Mouse (Mus musculus): Measurements from ENCODE around the gene Galr3. TPM values are rescaled to one million over a fixed set of nuclear protein-coding genes. Genes with fewer than 3 reads are reported as not detected.
"Not testable (repeated sequence)": the region's sequence is repeated elsewhere in the genome, so short reads cannot be mapped to it uniquely, and the experiment has no call there.

The Galr3 gene
- polyA plus RNA-seq, 1 experiment from 2014 or later, result not detected

DNA sequence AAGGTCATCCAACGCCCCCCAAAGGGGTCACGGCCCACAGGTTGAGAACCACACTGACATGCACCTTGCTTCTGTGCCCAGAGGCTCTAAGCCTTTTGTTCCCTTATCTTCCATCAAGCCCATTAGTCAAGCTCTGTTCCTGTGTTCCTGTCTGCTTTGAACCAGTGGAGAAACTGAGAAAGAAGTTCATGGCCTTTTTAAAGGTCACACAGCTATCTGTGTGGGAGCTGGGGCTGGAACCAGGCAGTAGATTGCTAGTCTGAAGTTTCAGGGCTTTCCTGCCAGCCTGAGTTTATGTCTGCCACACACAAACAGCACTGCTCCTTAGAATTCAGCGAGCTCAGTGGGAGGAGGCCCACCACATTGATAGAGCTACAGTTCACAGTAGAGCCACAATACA is 38.6 kb upstream of the Galr3 start:
- Histone ChIP-seq H3K4me2 (ENCODE audit: low read length) (no peak overlapping the region), H3K9me3 (ENCODE audit: control insufficient read depth, low read length) (no peaks in the 10 kb centered on the region), H3K27ac (ENCODE audit: low read length) (no peak overlapping the region), H3K9ac (replicated peaks; ENCODE audit: low read depth, low read length) (no peak overlapping the region), H3K27me3 (replicated peaks; ENCODE audit: control insufficient read depth, insufficient read depth, low read length) (no peaks in the 10 kb centered on the region), H3K4me3 (replicated peaks; ENCODE audit: low read length) (no peak overlapping the region), H3K36me3 (ENCODE audit: control insufficient read depth, insufficient read depth) (peaks cover 25% of the 10 kb centered on the region), H3K4me1 (replicated peaks; ENCODE audit: control insufficient read depth, insufficient read depth, low read length) (no peaks in the 10 kb centered on the region)
- 88% methylated on average over 3 of the region's 3 CpGs for WGBS
- no peak for ATAC-seq

DNA sequence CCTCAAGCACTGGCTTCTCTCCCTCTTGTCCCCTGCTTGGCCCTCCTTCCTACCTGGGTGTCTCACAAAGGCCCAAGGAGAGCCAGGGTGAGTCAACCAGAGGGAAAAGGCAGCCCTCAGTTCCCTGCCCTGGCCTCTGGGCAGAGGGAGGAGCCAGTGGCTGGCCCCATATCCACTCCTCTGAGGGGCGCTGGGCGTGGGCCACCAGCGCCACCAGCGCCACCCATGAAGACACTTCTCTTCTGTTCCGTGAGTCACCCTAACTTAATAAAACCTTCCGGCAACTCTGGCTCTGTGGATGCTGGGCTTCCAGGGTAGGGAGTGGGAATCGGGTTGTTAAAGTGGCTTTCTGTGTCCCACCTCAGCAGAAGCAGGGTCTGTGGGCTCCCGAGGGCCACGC is 36.1 kb upstream of the Galr3 start:
- 87% methylated on average over 9 of the region's 9 CpGs for WGBS

DNA sequence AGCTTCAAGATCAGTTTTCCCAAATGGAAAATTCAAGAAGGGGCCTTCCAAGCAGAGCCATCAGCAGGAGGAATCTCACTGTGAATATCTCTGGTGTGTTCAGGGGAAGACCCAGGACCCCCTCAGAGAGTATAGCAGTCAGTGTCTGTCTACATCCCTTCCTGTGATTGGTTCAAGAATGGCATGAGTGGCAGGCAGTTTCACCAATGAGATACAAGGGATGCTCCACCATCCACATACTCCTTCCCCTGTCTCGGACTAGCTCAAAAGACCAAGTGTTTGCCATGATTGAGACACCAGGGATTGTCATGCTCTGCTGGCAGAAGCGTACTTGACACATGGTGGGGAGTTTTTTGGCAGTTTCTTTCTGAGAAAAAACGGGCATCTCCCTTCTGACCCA is 35.0 kb upstream of the Galr3 start:
- H3K27ac ChIP-seq (ENCODE audit: low read length), result no peak overlapping the region
- WGBS, result 63% methylated on average over 3 of the region's 3 CpGs
- no peaks in the 10 kb centered on the region for H3K27me3 ChIP-seq (replicated peaks; ENCODE audit: control insufficient read depth, insufficient read depth, low read length)
- ATAC-seq, result no peak
- H3K36me3 ChIP-seq (ENCODE audit: control insufficient read depth, insufficient read depth), result peaks cover 19% of the 10 kb centered on the region
- no peak overlapping the region for H3K4me2 ChIP-seq (ENCODE audit: low read length)
- H3K9me3 ChIP-seq (ENCODE audit: control insufficient read depth, low read length), result no peaks in the 10 kb centered on the region
- H3K4me1 ChIP-seq (replicated peaks; ENCODE audit: control insufficient read depth, insufficient read depth, low read length), result no peaks in the 10 kb centered on the region
- no peak overlapping the region for H3K4me3 ChIP-seq (replicated peaks; ENCODE audit: low read length)
- no peak overlapping the region for H3K9ac ChIP-seq (replicated peaks; ENCODE audit: low read depth, low read length)

More for the DNA sequence above, 36.1 kb upstream of the Galr3 start:
- Histone ChIP-seq H3K4me2 (ENCODE audit: low read length) (no peak overlapping the region), H3K27ac (ENCODE audit: low read length) (no peak overlapping the region), H3K27me3 (replicated peaks; ENCODE audit: control insufficient read depth, insufficient read depth, low read length) (no peaks in the 10 kb centered on the region), H3K9ac (replicated peaks; ENCODE audit: low read depth, low read length) (no peak overlapping the region), H3K4me1 (replicated peaks; ENCODE audit: control insufficient read depth, insufficient read depth, low read length) (no peaks in the 10 kb centered on the region), H3K36me3 (ENCODE audit: control insufficient read depth, insufficient read depth) (peaks cover 19% of the 10 kb centered on the region), H3K4me3 (replicated peaks; ENCODE audit: low read length) (no peak overlapping the region), H3K9me3 (ENCODE audit: control insufficient read depth, low read length) (no peaks in the 10 kb centered on the region)
- ATAC-seq, result no peak

DNA sequence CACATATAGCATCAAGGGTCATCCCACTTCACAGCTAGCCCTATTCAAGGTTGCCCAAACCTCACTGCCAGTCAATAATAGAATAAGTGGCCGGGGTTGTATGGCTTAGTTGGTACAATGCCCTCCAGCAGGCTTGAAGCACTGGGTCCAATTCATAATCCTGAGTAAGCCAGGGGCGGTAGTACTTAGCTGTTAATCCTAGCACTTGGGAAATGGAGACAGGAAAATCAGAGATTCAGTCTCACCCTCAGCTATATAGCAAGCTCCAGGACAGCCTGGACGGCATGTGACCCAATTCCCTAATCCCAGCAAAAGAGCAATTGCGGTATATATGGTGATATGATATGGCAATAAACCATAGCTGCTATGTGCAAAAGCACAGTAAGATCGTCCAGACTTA is 34.6 kb upstream of the Galr3 start:
- no peaks in the 10 kb centered on the region for H3K9me3 ChIP-seq (ENCODE audit: control insufficient read depth, low read length)
- H3K4me3 ChIP-seq (replicated peaks; ENCODE audit: low read length), result no peak overlapping the region
- H3K27me3 ChIP-seq (replicated peaks; ENCODE audit: control insufficient read depth, insufficient read depth, low read length), result no peaks in the 10 kb centered on the region
- no peak overlapping the region for H3K4me2 ChIP-seq (ENCODE audit: low read length)
- peaks cover 16% of the 10 kb centered on the region for H3K36me3 ChIP-seq (ENCODE audit: control insufficient read depth, insufficient read depth)
- 95% methylated on average over 5 of the region's 5 CpGs for WGBS
- no peaks in the 10 kb centered on the region for H3K4me1 ChIP-seq (replicated peaks; ENCODE audit: control insufficient read depth, insufficient read depth, low read length)
- H3K9ac ChIP-seq (replicated peaks; ENCODE audit: low read depth, low read length), result no peak overlapping the region
- ATAC-seq, result no peak
- H3K27ac ChIP-seq (ENCODE audit: low read length), result no peak overlapping the region

DNA sequence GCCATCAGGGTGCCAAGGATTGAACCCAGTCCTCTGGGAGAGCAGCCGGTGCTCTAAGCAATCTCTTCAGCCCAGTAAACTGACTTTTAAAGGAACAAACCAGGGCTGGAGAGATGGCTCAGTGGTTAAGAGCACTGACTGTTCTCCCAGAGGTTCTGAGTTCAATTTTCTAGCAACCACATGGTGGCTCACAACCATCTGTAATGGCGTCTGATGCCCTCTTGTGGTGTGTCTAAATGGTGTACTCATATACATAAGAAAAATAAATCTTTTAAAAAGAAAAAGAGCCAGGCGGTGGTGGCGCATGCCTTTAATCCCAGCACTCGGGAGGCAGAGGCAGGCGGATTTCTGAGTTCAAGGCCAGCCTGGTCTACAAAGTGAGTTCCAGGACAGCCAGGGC is 33.8 kb upstream of the Galr3 start:
- not testable (repeated sequence) for H3K27me3 ChIP-seq (replicated peaks; ENCODE audit: control insufficient read depth, insufficient read depth, low read length); H3K9ac ChIP-seq (replicated peaks; ENCODE audit: low read depth, low read length); H3K4me3 ChIP-seq (replicated peaks; ENCODE audit: low read length); H3K9me3 ChIP-seq (ENCODE audit: control insufficient read depth, low read length); H3K4me1 ChIP-seq (replicated peaks; ENCODE audit: control insufficient read depth, insufficient read depth, low read length); H3K27ac ChIP-seq (ENCODE audit: low read length); ATAC-seq; H3K4me2 ChIP-seq (ENCODE audit: low read length)
- WGBS, result 90% methylated on average over 6 of the region's 6 CpGs
- peaks cover 16% of the 10 kb centered on the region for H3K36me3 ChIP-seq (ENCODE audit: control insufficient read depth, insufficient read depth)

DNA sequence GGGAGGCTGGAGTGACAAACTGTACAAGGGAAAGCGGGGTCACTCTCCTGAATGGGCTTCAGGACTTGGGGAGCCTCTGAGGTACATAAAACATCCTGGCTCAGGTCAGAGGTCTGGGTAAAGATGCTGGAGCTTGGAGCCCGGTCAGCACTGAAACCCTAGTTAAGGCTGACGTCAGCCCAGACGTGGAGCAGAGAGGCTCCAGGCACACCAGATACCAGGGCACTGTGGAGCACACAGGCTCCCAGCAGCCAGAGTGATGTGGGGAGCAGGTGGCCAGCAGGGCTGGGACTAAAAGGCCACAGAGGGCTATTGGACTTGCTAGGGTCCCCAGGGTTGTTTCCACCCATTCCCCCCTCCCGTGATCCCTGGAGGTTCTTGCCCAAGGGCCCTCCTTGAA is 32.0 kb upstream of the Galr3 start:
- H3K27ac ChIP-seq (ENCODE audit: low read length), result no peak overlapping the region
- no peak overlapping the region for H3K4me2 ChIP-seq (ENCODE audit: low read length)
- no peaks in the 10 kb centered on the region for H3K27me3 ChIP-seq (replicated peaks; ENCODE audit: control insufficient read depth, insufficient read depth, low read length)
- H3K4me1 ChIP-seq (replicated peaks; ENCODE audit: control insufficient read depth, insufficient read depth, low read length), result peaks cover 8% of the 10 kb centered on the region; the same call in 1 of the 2 replicates
- 76% methylated on average over 5 of the region's 5 CpGs for WGBS
- ATAC-seq, result no peak
- H3K36me3 ChIP-seq (ENCODE audit: control insufficient read depth, insufficient read depth), result peaks cover 7% of the 10 kb centered on the region; the same call in 1 of the 2 replicates
- no peak overlapping the region for H3K9ac ChIP-seq (replicated peaks; ENCODE audit: low read depth, low read length)
- H3K4me3 ChIP-seq (replicated peaks; ENCODE audit: low read length), result no peak overlapping the region
- H3K9me3 ChIP-seq (ENCODE audit: control insufficient read depth, low read length), result no peaks in the 10 kb centered on the region

DNA sequence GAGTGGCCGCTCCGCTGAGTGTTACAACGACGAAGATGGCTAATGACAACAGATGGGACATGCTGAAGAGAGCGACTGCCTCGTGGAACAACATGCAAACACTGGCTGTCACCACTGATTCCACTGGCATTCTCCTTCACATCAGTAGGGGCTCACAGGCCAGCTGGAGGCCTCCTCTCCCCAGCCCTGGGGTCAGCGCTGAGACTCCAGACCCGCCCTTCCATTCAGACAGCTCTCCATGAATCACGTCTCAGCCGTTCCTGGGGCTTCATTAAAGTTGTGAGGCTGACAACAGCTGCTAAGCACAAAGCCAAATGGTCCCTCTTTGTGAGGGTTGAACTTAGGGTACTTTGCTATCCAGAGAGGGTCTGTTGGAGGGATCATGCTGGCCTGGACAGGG is 30.1 kb upstream of the Galr3 start:
- H3K9ac ChIP-seq (replicated peaks; ENCODE audit: low read depth, low read length), result no peak overlapping the region
- H3K36me3 ChIP-seq (ENCODE audit: control insufficient read depth, insufficient read depth), result no peaks in the 10 kb centered on the region
- peaks cover 8% of the 10 kb centered on the region; the same call in 1 of the 2 replicates for H3K4me1 ChIP-seq (replicated peaks; ENCODE audit: control insufficient read depth, insufficient read depth, low read length)
- no peak overlapping the region for H3K4me3 ChIP-seq (replicated peaks; ENCODE audit: low read length)
- WGBS, result 53% methylated on average over 10 of the region's 10 CpGs
- H3K27me3 ChIP-seq (replicated peaks; ENCODE audit: control insufficient read depth, insufficient read depth, low read length), result no peaks in the 10 kb centered on the region
- no peaks in the 10 kb centered on the region for H3K9me3 ChIP-seq (ENCODE audit: control insufficient read depth, low read length)
- H3K27ac ChIP-seq (ENCODE audit: low read length), result no peak overlapping the region
- no peak overlapping the region for H3K4me2 ChIP-seq (ENCODE audit: low read length)
- no peak for ATAC-seq

DNA sequence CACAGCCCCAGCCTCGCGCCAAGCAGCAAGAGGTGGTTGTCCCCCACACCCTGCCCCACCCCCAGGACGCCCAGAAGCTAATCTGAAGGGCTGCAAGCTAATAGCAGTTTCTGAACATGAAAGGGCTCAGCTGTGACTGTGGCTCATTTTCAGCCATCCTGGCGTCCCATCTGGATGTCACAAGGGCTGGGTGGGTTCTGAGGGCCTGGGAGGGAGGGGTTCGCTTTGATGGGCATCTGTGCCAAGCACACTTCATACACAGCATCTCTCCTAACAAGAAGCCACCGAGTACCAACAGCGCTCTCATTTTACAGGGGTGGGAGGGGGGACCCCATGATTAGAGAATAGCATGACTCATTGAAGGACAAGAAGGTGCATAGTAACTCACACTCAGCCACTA is 28.3 kb upstream of the Galr3 start:
- Histone ChIP-seq H3K9me3 (ENCODE audit: control insufficient read depth, low read length) (no peaks in the 10 kb centered on the region), H3K4me3 (replicated peaks; ENCODE audit: low read length) (no peak overlapping the region), H3K9ac (replicated peaks; ENCODE audit: low read depth, low read length) (no peak overlapping the region), H3K27ac (ENCODE audit: low read length) (no peak overlapping the region), H3K27me3 (replicated peaks; ENCODE audit: control insufficient read depth, insufficient read depth, low read length) (no peaks in the 10 kb centered on the region), H3K36me3 (ENCODE audit: control insufficient read depth, insufficient read depth) (no peaks in the 10 kb centered on the region), H3K4me2 (ENCODE audit: low read length) (no peak overlapping the region), H3K4me1 (replicated peaks; ENCODE audit: control insufficient read depth, insufficient read depth, low read length) (peaks cover 8% of the 10 kb centered on the region; the same call in 1 of the 2 replicates)
- peak; percentile 38 for ATAC-seq
- 50% methylated on average over 7 of the region's 7 CpGs for WGBS

DNA sequence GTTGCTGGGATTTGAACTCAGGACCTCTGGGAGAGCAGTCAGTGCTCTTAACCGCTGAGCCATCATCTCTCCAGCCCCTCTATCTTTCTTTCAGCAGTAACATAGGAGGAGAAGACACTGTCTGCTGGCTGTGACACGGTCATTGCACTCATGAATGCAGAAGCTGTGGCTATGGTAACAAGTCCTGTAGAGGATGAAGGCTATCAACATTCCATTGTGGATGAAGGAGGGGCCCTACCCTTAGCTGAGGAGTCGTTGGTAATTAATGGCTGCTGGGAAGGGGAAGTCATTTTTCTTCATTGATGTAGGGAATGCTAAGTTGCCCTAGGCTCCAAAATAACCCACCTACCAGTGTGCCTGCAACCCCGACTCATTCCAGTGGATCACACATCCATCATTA is 23.5 kb upstream of the Galr3 start:
- Histone ChIP-seq H3K4me3 (replicated peaks; ENCODE audit: low read length) (no peak overlapping the region), H3K9me3 (ENCODE audit: control insufficient read depth, low read length) (no peaks in the 10 kb centered on the region), H3K4me1 (replicated peaks; ENCODE audit: control insufficient read depth, insufficient read depth, low read length) (peaks cover 5% of the 10 kb centered on the region; the same call in 1 of the 2 replicates), H3K36me3 (ENCODE audit: control insufficient read depth, insufficient read depth) (no peaks in the 10 kb centered on the region), H3K9ac (replicated peaks; ENCODE audit: low read depth, low read length) (no peak overlapping the region), H3K27me3 (replicated peaks; ENCODE audit: control insufficient read depth, insufficient read depth, low read length) (no peaks in the 10 kb centered on the region), H3K4me2 (ENCODE audit: low read length) (no peak overlapping the region), H3K27ac (ENCODE audit: low read length) (no peak overlapping the region)
- ATAC-seq, result no peak
- 42% methylated on average over 4 of the region's 4 CpGs for WGBS

DNA sequence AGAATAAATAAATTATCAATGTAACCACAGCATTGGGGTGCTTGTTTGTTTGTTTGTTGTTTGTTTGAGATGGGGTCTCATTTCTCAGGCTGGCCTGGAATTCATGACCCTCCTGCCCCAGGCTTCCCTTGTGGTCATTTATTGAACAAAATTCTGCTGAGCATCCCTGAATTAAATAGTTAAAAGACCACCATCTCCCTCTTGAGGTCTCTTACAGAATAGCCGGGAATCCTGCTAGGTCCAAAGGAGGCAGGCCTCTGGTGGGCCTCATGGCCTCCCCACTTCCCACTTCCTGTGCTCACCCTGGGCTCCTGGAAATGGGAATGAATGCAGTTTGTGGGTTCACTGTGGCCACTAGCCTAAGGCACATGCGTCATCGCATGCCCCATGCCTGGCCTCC is 22.8 kb upstream of the Galr3 start:
- no peaks in the 10 kb centered on the region for H3K9me3 ChIP-seq (ENCODE audit: control insufficient read depth, low read length)
- WGBS, result 63% methylated on average over 3 of the region's 3 CpGs
- H3K4me1 ChIP-seq (replicated peaks; ENCODE audit: control insufficient read depth, insufficient read depth, low read length), result no peaks in the 10 kb centered on the region
- H3K9ac ChIP-seq (replicated peaks; ENCODE audit: low read depth, low read length), result no peak overlapping the region
- no peak for ATAC-seq
- H3K36me3 ChIP-seq (ENCODE audit: control insufficient read depth, insufficient read depth), result no peaks in the 10 kb centered on the region
- H3K4me2 ChIP-seq (ENCODE audit: low read length), result no peak overlapping the region
- H3K27ac ChIP-seq (ENCODE audit: low read length), result no peak overlapping the region
- no peaks in the 10 kb centered on the region for H3K27me3 ChIP-seq (replicated peaks; ENCODE audit: control insufficient read depth, insufficient read depth, low read length)
- no peak overlapping the region for H3K4me3 ChIP-seq (replicated peaks; ENCODE audit: low read length)
